Mouse (Mus musculus) adrenal gland, adult 2 months (tissue): Measurements from ENCODE around the gene Gm49378. TPM values are rescaled to one million over a fixed set of nuclear protein-coding genes. Genes with fewer than 3 reads are reported as not detected.

ENCODE experiments used
- DNase-seq: peaks from one replicate; pipeline ENCODE4 v3.0.0; 2021
- long read RNA-seq: library from polyadenylated mRNA; stranded (forward); transcript quantifications from one replicate; pipeline ENCODE4 v2.0.0, GENCODE M21; 2021
- polyA plus RNA-seq: library from polyadenylated mRNA; depleted of rRNA; stranded (reverse); fragments of >200 nt; gene quantifications from 2 replicates; pipeline ENCODE4 v1.2.3, GENCODE M21; 2012; rRNA removed
- total RNA-seq, 2 experiments: library from RNA; stranded (reverse); gene quantifications; 2 replicates each; pipeline ENCODE4 v1.2.3; 2021

The Gm49378 gene
- total RNA-seq (1 to 10 TPM in 1 of 2 experiments, not detected in 1; 3.9 TPM), polyA plus RNA-seq (30.0 and 40.2 TPM in 2 replicates)
- long read RNA-seq, result 0 reads

GRCm38 (mm10) chr14:55637795-55638194 is at the start of gene Gm49378:
Gene Gm49378 (minus strand): TSS chr14:55637895.
- no peak for DNase-seq

- DNase-seq, result no peak
These were observed 44.4 kb upstream of the Gm49378 start for GRCm38 (mm10) chr14:55682118-55682493.

DNA sequence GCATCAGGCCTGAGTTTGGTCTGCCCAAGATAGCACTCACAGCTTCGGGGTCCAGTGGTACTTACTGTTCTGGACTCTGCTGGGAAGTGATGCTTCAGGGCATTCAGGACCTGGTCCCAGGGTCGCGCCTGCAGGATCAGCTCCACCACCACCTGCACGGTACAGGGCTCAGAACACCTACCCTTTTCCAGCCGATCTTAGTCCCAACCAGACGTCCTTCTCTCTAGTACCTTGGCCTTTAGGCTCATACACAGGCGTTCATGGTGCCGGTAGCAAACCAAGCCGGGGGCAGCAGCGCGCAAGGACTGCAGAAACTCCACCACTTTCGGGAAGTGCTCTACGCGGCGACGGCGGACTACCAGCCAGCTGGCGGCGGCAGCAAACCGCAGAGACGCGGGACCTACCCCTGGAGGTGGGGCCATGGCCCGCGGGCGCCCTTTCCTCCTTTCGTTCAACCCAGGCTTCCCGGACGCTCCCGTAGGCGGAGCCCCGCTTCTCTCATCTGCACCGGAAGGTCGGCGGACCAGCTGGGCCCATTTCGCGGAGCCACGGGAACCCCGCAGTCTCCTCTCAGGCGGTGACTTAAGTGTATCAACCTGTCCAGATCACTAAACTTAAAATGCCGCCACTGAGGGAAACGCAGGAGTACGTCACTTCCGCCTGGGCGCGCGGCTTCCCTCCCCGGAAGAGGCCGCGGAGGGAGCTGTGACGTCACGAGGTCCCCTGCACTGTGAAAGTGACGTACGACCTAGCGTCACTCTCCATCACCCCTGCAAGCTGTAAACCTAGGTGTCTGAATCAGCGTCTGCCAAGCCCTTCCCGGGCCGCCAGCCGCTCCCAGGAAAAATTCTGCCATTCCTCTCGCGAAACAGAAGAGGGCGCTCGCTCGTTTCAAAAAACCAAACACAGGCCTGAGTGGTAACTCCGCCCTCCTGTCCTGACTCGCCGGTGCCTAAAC is 43.7 kb upstream of the Gm49378 start, which contains the start of gene Tinf2:
TSS of gene Tinf2 (minus strand) at position 661 of the 958 bp plus-strand sequence.
- DNase-seq, result peak; percentile 95

DNA sequence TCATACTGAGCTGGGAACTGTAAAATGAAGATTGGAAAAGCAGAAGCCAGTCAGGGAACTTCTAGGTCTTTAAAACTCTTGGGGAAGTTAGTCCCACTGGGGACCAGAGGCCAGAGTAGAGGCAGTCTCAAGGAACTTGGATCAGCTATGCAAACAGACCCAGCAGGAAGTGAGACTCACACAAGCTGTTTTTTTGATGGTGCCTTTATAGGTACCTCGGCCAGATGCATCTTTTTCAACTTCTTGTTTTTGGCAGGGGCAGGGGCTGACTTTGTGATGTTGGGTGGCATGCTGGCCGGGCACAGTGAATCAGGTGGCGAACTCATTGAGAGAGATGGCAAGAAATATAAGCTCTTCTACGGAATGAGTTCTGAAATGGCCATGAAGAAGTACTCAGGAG is 39.9 kb upstream of the Gm49378 start:
- no peak for DNase-seq

GRCm38 (mm10) chr14:55672741-55673060 is 35.0 kb upstream of the Gm49378 start:
- no peak for DNase-seq

- peak; percentile 94 for DNase-seq
These were observed 34.4 kb upstream of the Gm49378 start, which contains the start of the genes Gmpr2 and Nedd8 for GRCm38 (mm10) chr14:55671833-55672740. Gene Gmpr2 (plus strand): TSS chr14:55671941. Gene Nedd8 (minus strand): TSS chr14:55672124.

DNA sequence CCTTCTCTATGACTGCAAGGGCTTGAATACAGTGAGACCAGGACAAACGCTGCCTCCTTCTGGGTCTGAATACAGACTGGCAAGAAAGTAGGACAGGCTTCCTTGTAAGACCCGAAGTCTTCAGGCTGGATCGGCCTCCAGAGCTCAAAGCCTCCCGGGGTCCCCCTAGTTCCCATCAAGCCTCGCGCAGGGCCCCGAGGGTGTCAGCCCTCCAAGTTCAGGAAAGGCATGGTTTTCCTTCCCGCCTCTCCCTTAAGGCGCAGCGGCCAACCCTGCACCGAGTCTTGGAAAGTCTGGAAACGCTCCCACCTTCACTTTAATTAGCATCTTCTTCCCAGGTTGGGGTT is 33.8 kb upstream of the Gm49378 start:
- no peak for DNase-seq

GRCm38 (mm10) chr14:55660636-55661035 is 22.9 kb upstream of the Gm49378 start:
- no peak for DNase-seq

DNA sequence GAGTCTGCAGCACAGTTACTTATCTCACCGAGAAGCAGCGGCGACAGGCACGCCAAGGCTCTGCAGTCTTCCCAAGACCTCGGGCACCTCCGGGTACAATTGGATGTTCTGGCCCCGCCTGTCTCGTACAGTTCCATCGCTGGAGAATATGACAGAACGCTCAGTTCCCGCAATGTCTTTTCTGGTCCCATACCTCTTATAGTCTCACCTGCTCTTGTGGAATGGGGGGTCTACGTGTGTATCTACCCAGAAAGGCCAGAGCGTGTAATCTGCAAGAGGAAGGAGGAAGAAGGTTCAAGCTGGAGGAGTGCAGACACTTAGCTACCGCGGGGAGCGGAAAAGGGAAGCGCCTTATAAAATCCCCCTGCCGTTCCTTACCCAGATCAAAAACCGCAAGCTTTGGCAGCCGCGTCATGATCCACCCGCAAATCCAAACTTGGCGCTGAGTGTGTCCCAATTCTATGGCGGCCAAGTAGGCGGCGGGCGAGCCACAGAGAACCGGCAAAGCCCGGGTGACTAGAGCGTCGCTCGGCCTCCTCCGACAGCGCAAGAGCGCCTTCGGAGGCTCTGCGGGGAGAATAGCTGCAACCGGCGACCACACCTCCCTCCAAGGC is 22.4 kb upstream of the Gm49378 start, which contains the start of gene Mdp1:
TSS of gene Mdp1 (minus strand) at position 549 of the 614 bp plus-strand sequence.
- DNase-seq, result peak; percentile 89

DNA sequence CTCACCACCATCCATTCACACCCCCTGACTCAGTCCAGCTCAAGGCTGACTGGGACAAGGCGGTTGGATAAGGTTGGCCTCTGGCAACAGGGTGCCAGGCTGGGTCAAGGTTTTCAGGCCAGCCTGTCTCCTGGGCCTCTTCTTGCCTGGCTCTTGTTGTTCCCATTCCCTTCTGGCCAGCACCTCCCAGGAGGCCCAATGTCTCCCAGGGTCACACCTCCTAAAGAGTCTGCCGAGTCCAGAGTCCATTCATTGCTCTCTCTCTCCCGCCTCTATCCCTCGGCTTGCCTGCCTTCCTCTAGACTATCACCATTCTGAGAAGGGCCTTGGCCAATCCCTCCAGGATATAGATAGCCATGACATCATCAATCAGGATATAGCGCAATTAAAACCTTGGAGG is 20.3 kb upstream of the Gm49378 start:
- peak; percentile 88 for DNase-seq

DNA sequence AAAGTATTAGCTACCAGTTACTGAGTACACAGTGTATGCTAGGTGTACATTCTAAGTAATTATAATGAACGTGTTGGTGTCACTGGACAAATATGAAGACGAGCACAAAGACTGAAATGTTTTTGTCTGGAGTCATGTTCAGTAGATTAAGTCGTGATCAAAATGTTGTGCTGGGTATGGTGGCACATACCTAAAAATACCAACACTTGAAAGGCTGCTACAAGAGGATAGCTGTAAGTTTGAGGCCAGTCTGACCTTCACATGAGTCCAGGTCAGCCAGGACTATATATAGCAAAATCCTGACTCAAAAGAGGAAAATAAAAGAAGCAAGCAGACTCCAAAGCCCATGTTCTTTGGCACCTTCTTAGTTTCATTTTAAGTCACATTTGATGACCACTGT is 19.2 kb upstream of the Gm49378 start:
- no peak for DNase-seq

GRCm38 (mm10) chr14:55651528-55651927 is 13.8 kb upstream of the Gm49378 start:
- no peak for DNase-seq

- DNase-seq, result no peak
These were observed 12.2 kb upstream of the Gm49378 start, which contains the start of gene Tssk4 for GRCm38 (mm10) chr14:55649884-55650283. Gene Tssk4 (plus strand): TSS chr14:55650184.

- DNase-seq, result no peak
These were observed 6.7 kb upstream of the Gm49378 start for GRCm38 (mm10) chr14:55644261-55644888.

- DNase-seq, result peak; percentile 94
These were observed 5.6 kb upstream of the Gm49378 start, which contains the start of gene Tm9sf1 for GRCm38 (mm10) chr14:55643060-55643907. Gene Tm9sf1 (minus strand): TSS chr14:55643806.

DNA sequence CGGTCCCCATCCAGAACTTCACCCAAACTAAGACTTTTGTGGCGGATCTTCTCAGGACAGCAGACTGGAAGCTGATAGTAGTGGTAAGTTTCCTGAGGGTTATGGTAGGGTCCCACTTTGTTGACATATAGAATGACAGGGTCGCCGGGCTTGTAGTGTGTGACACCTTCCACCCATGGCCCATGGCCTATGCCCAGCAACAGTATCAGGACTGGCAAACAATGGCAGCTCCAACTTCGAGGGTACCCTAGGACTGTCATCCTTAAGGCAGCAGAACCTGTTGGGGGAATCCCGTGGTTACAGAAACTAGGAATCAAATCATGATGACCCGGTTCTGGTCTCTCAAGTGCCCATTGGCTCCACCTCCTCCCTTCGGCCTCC is 5.0 kb upstream of the Gm49378 start:
- no peak for DNase-seq

DNA sequence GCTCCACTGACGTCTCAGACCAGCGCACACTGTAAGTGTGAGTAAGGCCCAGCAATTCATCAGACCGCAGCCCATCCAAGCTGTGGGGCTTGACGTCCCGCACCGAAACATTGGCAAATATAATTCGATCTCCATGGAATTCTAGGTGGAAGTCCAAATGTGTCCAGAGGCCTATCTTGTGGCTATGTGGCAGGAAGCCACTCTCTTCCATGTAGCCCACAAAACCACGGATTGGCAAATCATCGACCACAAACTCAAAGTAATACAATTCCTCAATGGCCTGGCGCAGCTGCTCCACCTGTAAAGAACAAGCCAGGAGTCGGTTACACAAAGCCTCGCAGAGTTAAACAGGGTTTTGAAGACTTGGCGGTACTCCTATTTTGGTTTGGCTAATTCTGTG is 3.6 kb upstream of the Gm49378 start:
- DNase-seq, result no peak

GRCm38 (mm10) chr14:55640816-55641215 is 3.1 kb upstream of the Gm49378 start:
- DNase-seq, result no peak

DNA sequence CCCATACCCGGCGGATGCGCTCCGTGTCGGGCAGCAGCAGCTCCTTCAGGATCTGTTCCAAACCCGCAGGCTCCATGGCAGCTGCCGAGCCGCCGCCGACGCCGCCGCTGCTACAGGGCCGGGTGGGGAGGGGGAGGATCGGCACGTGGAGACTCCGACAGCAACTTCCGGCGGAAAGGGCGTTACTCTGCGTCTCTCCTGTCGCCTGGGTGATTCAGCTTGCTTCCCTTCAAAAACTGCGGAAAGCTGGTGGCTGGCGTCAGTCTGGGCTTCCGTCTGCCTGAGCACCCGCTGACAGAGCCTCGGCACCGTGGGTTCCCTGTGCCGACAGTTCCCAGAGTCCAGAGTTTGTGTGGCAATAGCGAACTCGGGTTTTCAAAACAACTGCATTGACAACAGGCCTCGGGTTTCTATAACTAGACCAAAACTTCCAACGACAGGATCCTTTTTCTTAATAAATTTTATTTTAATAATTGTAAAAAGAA is 2.1 kb downstream of the Gm49378 start, which contains the start of gene Ipo4:
TSS of gene Ipo4 (minus strand) at position 435 of the 485 bp plus-strand sequence.
- DNase-seq, result peak; percentile 93

GRCm38 (mm10) chr14:55634874-55635522 is 2.7 kb downstream of the Gm49378 start:
- peak; percentile 71 for DNase-seq
